Mouse (Mus musculus) kidney, adult 2 months (tissue): Measurements from ENCODE around the gene Dhx57.

Experiments used
- CTCF ChIP-seq: fragments of 200-500 bp; conservative IDR thresholded peaks from 2 replicates; pipeline ENCODE4 v1.5.1; 2011; ENCODE audit warnings: low read depth, mild to moderate bottlenecking, control low read depth, low read length, moderate library complexity, mixed read lengths; ENCODE audit not compliant: insufficient read depth, insufficient read length
- POLR2A ChIP-seq: fragments of 200-500 bp; IDR thresholded peaks from one replicate; pipeline ENCODE4 v1.6.1; 2011; ENCODE audit warnings: low read depth, low read length, control low read depth

GRCm38 (mm10) chr17:80279340-80280070 lies 10.8 kb downstream of the Dhx57 start:
- TF ChIP-seq POLR2A (no peak), CTCF (no peak)
